Mouse (Mus musculus) hindbrain, postnatal 0 days (tissue): Measurements from ENCODE around the gene Btg1-ps2. TPM values are rescaled to one million over a fixed set of nuclear protein-coding genes. Genes with fewer than 3 reads are reported as not detected.
"Not testable (repeated sequence)": the region's sequence is repeated elsewhere in the genome, so short reads cannot be mapped to it uniquely, and the experiment has no call there.

Experiments
- ATAC-seq: fragments of 200-750 bp; cut with Nextera tagmentation; 2 replicates; pipeline ENCODE4 v1.8.0; 2017; ENCODE audit warnings: mild to moderate bottlenecking, moderate TSS enrichment, moderate library complexity
- DNase-seq: peaks from one replicate; pipeline ENCODE4 v3.0.0-alpha.2; 2015; ENCODE audit warnings: low spot score
- H3K27ac ChIP-seq: fragments of 300-500 bp; sonication (generic); 2 replicates; pipeline ENCODE4 v1.5.1; 2014; ENCODE audit warnings: mild to moderate bottlenecking
- H3K27me3 ChIP-seq: fragments of 300-500 bp; sonication (generic); 2 replicates; pipeline ENCODE4 v1.6.1; 2014; ENCODE audit warnings: low read length, mixed read lengths; ENCODE audit not compliant: insufficient read depth
- H3K36me3 ChIP-seq: fragments of 300-500 bp; sonication (generic); 2 replicates; pipeline ENCODE4 v1.6.1; 2014; ENCODE audit warnings: low read length, mixed read lengths; ENCODE audit not compliant: insufficient read depth
- H3K4me1 ChIP-seq: fragments of 300-500 bp; sonication (generic); 2 replicates; pipeline ENCODE4 v1.6.1; 2014; ENCODE audit warnings: antibody characterized with exemption, low read length, mixed read lengths; ENCODE audit not compliant: insufficient read depth
- H3K4me2 ChIP-seq: fragments of 300-500 bp; sonication (generic); 2 replicates; pipeline ENCODE4 v1.6.1; 2014; ENCODE audit warnings: low read depth, mild to moderate bottlenecking, low read length, moderate library complexity, mixed read lengths
- H3K4me3 ChIP-seq: fragments of 300-500 bp; sonication (generic); 2 replicates; pipeline ENCODE4 v1.5.1; 2014; ENCODE audit warnings: low read length
- H3K9ac ChIP-seq: fragments of 300-500 bp; sonication (generic); replicated peaks from 2 replicates; pipeline ENCODE4 v1.6.1; 2014; ENCODE audit warnings: mild to moderate bottlenecking, low read length, moderate library complexity, mixed read lengths
- H3K9me3 ChIP-seq: fragments of 300-500 bp; sonication (generic); 2 replicates; pipeline ENCODE4 v1.6.1; 2016; ENCODE audit warnings: low read length, mixed read lengths
- CTCF ChIP-seq: IDR thresholded peaks from 2 replicates; pipeline ENCODE4 v1.5.1; 2016; ENCODE audit warnings: antibody characterized with exemption, control low read depth, low read depth
- WGBS: fragments of 180-500 bp; shearing (Covaris S2); extraction: QIAGEN DNeasy Blood & Tissue Kit; methylation state at CpG from one replicate; pipeline ENCODE4 v1.1.7; 2014; 5-methylcytosine and 5-hydroxymethylcytosine counted together
- polyA plus RNA-seq: library from polyadenylated mRNA; unstranded; fragments of >200 nt; fragmentation: Nextera tagmentation; extraction: Ambion mirVana; gene quantifications from 2 replicates; pipeline ENCODE4 v1.2.1, GENCODE M21; 2015
- total RNA-seq: library from RNA; depleted of rRNA; stranded (reverse); fragments of >200 nt; gene quantifications from 2 replicates; pipeline ENCODE4 v1.2.3, GENCODE M21; 2014; rRNA removed

Gene Btg1-ps2
- total RNA-seq (not detected in 2 replicates), polyA plus RNA-seq (not detected in 2 replicates)

DNA sequence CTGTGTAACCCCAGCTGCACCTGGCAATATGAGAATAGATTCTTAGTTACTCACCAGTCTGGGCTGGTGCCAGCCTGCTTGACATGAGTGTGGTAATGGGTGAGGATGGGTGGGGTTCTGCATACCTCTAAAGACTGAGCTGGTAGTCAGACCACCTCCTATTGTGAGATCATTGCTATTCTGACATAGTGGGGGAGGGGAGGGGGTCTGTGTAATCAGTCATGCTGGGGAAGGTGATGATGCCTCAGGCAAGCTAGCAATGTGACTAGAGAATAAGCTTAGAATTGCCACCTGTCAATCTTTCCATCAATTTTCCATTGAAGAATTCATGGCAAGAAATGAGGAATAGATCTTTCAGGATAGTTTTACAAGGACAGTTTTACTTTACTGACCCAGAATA is at the start of gene Btg1-ps2:
Btg1-ps2 (minus strand) TSS at position 101 of the 400 bp plus-strand sequence.
- H3K27ac ChIP-seq, H3K4me3 ChIP-seq, H3K9me3 ChIP-seq, H3K9ac ChIP-seq, ATAC-seq, H3K36me3 ChIP-seq, H3K27me3 ChIP-seq, H3K4me1 ChIP-seq, DNase-seq, H3K4me2 ChIP-seq: not testable (repeated sequence)

- no peaks in the 10 kb centered on the region for H3K4me1 ChIP-seq
- no peaks in the 10 kb centered on the region for H3K9me3 ChIP-seq
- no peak within 1 kb of the TSS for H3K4me2 ChIP-seq
- ATAC-seq: no peak
- H3K27ac ChIP-seq: no peak within 1 kb of the TSS
- H3K4me3 ChIP-seq: no peak within 1 kb of the TSS
- TF ChIP-seq CTCF: no peak
- DNase-seq: no peak
- H3K27me3 ChIP-seq: no peaks in the 10 kb centered on the region
- 87% methylated on average over 9 of the region's 9 CpGs for WGBS
- no peaks in the 10 kb centered on the region for H3K36me3 ChIP-seq
- no peak within 1 kb of the TSS for H3K9ac ChIP-seq
These were observed 42.1 kb upstream of the Btg1-ps2 start, which contains the start of gene Rhox11 for GRCm38 (mm10) chrX:38085041-38085440. TSS of gene Rhox11 (minus strand) at chrX:38085141.

DNA sequence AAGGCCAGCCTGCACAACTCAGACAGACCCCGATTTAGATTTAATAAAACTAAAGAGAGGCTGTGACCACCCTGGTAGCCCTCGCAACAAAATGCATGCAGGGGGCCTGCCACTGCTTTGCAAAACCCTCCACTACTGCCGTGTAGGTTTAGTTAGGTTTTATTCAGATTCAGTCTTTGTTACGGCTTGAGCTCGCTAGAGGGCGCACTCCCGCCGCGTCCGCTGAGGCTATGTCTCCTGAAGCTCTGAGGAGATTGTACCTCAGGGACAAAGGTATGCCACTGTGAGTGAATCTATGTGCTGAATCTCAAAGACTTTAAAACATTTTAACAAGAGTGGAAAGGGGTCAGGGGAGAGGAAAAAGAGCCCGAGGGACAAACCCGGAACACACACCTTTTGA is 41.3 kb upstream of the Btg1-ps2 start:
- H3K4me2 ChIP-seq: no peak overlapping the region

GRCm38 (mm10) chrX:38066175-38066574 is 23.3 kb upstream of the Btg1-ps2 start, which contains the start of gene Rhox10:
TSS of gene Rhox10 (plus strand) at chrX:38066475.
- no peak within 1 kb of the TSS for H3K9ac ChIP-seq
- H3K27ac ChIP-seq: no peak within 1 kb of the TSS
- no peaks in the 10 kb centered on the region for H3K27me3 ChIP-seq
- ATAC-seq (no peak), DNase-seq (no peak)
- H3K4me3 ChIP-seq: no peak within 1 kb of the TSS
- TF ChIP-seq CTCF: no peak
- H3K9me3 ChIP-seq: no peaks in the 10 kb centered on the region
- H3K4me1 ChIP-seq: no peaks in the 10 kb centered on the region
- no peaks in the 10 kb centered on the region for H3K36me3 ChIP-seq
- no peak within 1 kb of the TSS for H3K4me2 ChIP-seq
- 89% methylated on average over 11 of the region's 11 CpGs for WGBS

More for the DNA sequence above, 41.3 kb upstream of the Btg1-ps2 start:
- Histone ChIP-seq H3K9me3 (no peaks in the 10 kb centered on the region), H3K27ac (no peak overlapping the region), H3K9ac (no peak overlapping the region), H3K4me1 (no peaks in the 10 kb centered on the region), H3K36me3 (no peaks in the 10 kb centered on the region), H3K27me3 (no peaks in the 10 kb centered on the region), H3K4me3 (no peak overlapping the region)
- DNase-seq (peak; percentile 61), ATAC-seq (peak; percentile 66; the same call in 1 of the 2 replicates)
- TF ChIP-seq CTCF: peak; percentile 68
- 21% methylated on average over 12 of the region's 12 CpGs for WGBS

GRCm38 (mm10) chrX:38061544-38061943 is 18.6 kb upstream of the Btg1-ps2 start:
- peak; percentile 52 for TF ChIP-seq CTCF
- ATAC-seq: no peak
- Histone ChIP-seq H3K9ac (no peak overlapping the region), H3K4me1 (no peaks in the 10 kb centered on the region), H3K36me3 (no peaks in the 10 kb centered on the region), H3K4me3 (no peak overlapping the region), H3K27me3 (no peaks in the 10 kb centered on the region), H3K9me3 (no peaks in the 10 kb centered on the region), H3K4me2 (no peak overlapping the region), H3K27ac (no peak overlapping the region)
- 0% methylated on average over 1 of the region's 1 CpGs for WGBS
- peak; percentile 32 for DNase-seq

GRCm38 (mm10) chrX:38039666-38040065 is 3.2 kb downstream of the Btg1-ps2 start:
- no peaks in the 10 kb centered on the region for H3K36me3 ChIP-seq
- no peak overlapping the region for H3K4me3 ChIP-seq
- WGBS: 92% methylated on average over 5 of the region's 5 CpGs
- H3K9ac ChIP-seq: no peak overlapping the region
- H3K4me2 ChIP-seq: no peak overlapping the region
- no peak overlapping the region for H3K27ac ChIP-seq
- no peak for DNase-seq
- no peak for TF ChIP-seq CTCF
- no peaks in the 10 kb centered on the region for H3K27me3 ChIP-seq
- ATAC-seq: no peak
- no peaks in the 10 kb centered on the region for H3K4me1 ChIP-seq
- no peaks in the 10 kb centered on the region for H3K9me3 ChIP-seq

DNA sequence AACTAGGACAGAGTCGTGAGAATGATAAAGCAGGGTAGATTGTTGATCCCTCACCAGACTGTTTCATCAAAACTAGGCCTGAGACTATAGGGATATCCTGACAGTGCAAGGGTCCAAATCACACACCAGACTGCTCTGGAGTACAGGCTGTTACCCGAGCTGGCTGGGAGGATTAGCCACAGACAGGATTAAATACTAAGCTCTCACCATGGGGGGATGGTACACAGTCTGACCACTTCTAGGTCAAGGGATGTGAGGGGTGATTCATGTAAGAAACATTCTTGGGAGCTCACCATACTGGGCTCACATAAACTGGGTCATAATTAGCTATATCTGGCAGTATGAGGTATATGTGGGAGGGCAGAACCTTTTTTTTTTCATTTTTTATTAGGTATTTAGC is 9.1 kb downstream of the Btg1-ps2 start:
- WGBS: 73% methylated on average over 2 of the region's 2 CpGs
- TF ChIP-seq CTCF: no peak
- DNase-seq (no peak), ATAC-seq (no peak)
- Histone ChIP-seq H3K4me3 (no peak overlapping the region), H3K4me2 (no peak overlapping the region), H3K9me3 (no peaks in the 10 kb centered on the region), H3K27ac (no peak overlapping the region), H3K4me1 (no peaks in the 10 kb centered on the region), H3K9ac (no peak overlapping the region), H3K36me3 (no peaks in the 10 kb centered on the region), H3K27me3 (no peaks in the 10 kb centered on the region)

GRCm38 (mm10) chrX:38018597-38018996 is 24.3 kb downstream of the Btg1-ps2 start, which contains the start of gene Btg1-ps1:
TSS of gene Btg1-ps1 (minus strand) at chrX:38018815.
- not testable (repeated sequence) for ATAC-seq, H3K36me3 ChIP-seq, H3K9me3 ChIP-seq, H3K9ac ChIP-seq, H3K4me1 ChIP-seq, DNase-seq, H3K27ac ChIP-seq, H3K4me3 ChIP-seq, H3K27me3 ChIP-seq, H3K4me2 ChIP-seq
